Mouse (Mus musculus) intestine, embryonic 15.5 days (tissue): Measurements from ENCODE around the gene 6430628N08Rik. TPM values are rescaled to one million over a fixed set of nuclear protein-coding genes. Genes with fewer than 3 reads are reported as not detected.

Source experiments
- ATAC-seq: fragments of 200-750 bp; cut with Nextera tagmentation; 2 replicates; pipeline ENCODE4 v1.8.0; 2017; ENCODE audit warnings: moderate TSS enrichment, moderate library complexity
- H3K27ac ChIP-seq: fragments of 300-500 bp; sonication (generic); 2 replicates; pipeline ENCODE4 v1.5.1; 2015; ENCODE audit warnings: mild to moderate bottlenecking, inconsistent platforms
- H3K27me3 ChIP-seq: fragments of 300-500 bp; sonication (generic); replicated peaks from 2 replicates; pipeline ENCODE4 v1.6.1; 2015; ENCODE audit warnings: inconsistent platforms
- H3K36me3 ChIP-seq: fragments of 300-500 bp; sonication (generic); 2 replicates; pipeline ENCODE4 v1.6.1; 2015; ENCODE audit warnings: inconsistent platforms
- H3K4me1 ChIP-seq: fragments of 300-500 bp; sonication (generic); replicated peaks from 2 replicates; pipeline ENCODE4 v1.6.1; 2015; ENCODE audit warnings: inconsistent platforms
- H3K4me2 ChIP-seq: fragments of 300-500 bp; sonication (generic); replicated peaks from 2 replicates; pipeline ENCODE4 v1.6.1; 2015; ENCODE audit warnings: mild to moderate bottlenecking, inconsistent platforms
- H3K4me3 ChIP-seq: fragments of 300-500 bp; sonication (generic); replicated peaks from 2 replicates; pipeline ENCODE4 v1.5.1; 2015; ENCODE audit warnings: inconsistent platforms
- H3K9ac ChIP-seq: fragments of 300-500 bp; sonication (generic); 2 replicates; pipeline ENCODE4 v1.6.1; 2015; ENCODE audit warnings: inconsistent platforms
- H3K9me3 ChIP-seq: fragments of 300-500 bp; sonication (generic); 2 replicates; pipeline ENCODE4 v1.6.1; 2016; ENCODE audit warnings: inconsistent platforms
- WGBS: fragments of 180-500 bp; shearing (Covaris S2); methylation state at CpG from one replicate; pipeline ENCODE4 v1.1.7; 2015; 5-methylcytosine and 5-hydroxymethylcytosine counted together
- polyA plus RNA-seq: library from polyadenylated mRNA; unstranded; fragments of >200 nt; fragmentation: Nextera tagmentation; extraction: Ambion mirVana; gene quantifications from 2 replicates; pipeline ENCODE4 v1.2.1, GENCODE M21; 2015

6430628N08Rik gene
- polyA plus RNA-seq, 1 experiment from 2014 or later, result not detected

DNA sequence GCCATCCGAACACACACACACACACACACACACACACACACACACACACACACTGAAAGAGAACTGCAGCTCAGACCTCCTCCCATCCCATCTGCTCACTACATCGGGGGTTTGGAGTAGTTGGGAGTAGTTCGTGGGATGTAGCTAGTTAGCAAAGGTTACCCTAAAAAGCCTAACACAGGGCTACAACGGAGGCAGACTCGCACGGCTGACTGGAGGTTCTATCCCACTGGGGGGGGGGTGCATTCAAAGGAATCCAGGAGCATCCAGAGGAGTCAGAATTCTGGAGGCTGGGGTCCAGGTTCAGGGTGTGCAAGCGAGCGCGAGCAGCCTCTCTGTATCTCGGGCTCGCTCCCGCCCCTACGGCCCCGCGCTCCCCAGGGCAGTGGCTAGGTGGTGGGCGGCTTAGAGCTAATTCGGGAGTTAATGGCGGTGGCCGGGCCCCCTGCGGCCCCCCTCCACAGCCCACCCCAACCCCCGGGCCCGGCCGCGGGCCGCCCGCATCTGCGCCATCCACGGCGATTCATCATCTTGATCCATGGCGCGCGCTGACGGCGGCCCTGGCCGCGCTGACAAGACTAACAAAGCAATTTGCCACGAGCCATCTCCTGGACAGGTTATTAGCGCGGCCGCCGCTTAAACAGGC is 53.3 kb downstream of the 6430628N08Rik start:
- H3K4me2 ChIP-seq, result no peak overlapping the region; the same call in 1 of the 2 replicates
- under 1% methylated on average over 39 of the region's 41 CpGs for WGBS

More for the DNA sequence above, 53.3 kb downstream of the 6430628N08Rik start:
- Histone ChIP-seq H3K9ac (no peak overlapping the region), H3K27me3 (peaks cover 85% of the 10 kb centered on the region), H3K4me1 (peaks cover 9% of the 10 kb centered on the region), H3K27ac (no peak overlapping the region), H3K4me3 (no peak overlapping the region), H3K9me3 (no peaks in the 10 kb centered on the region), H3K36me3 (no peaks in the 10 kb centered on the region)
- ATAC-seq, result no peak

Other genes starting within 250 kb of the 6430628N08Rik start
- gene Cyp4b1, start 242.9 kb upstream of the 6430628N08Rik start, polyA plus RNA-seq, result 2.0 and 2.6 TPM in 2 replicates
- 31.2 and 32.0 TPM in 2 replicates for gene Efcab14, start 152.9 kb upstream of the 6430628N08Rik start, polyA plus RNA-seq
- 0.21 and 0.30 TPM in 2 replicates for gene Tex38, start 109.6 kb upstream of the 6430628N08Rik start, polyA plus RNA-seq
- gene Atpaf1, start 105.9 kb upstream of the 6430628N08Rik start, polyA plus RNA-seq, result 62.4 and 63.5 TPM in 2 replicates
- 12.4 and 15.9 TPM in 2 replicates for gene Mob3c, start 62.6 kb upstream of the 6430628N08Rik start, polyA plus RNA-seq
- gene Mknk1, start 51.5 kb upstream of the 6430628N08Rik start, polyA plus RNA-seq, result 26.9 and 36.8 TPM in 2 replicates
- gene Kncn, start 6.3 kb upstream of the 6430628N08Rik start, polyA plus RNA-seq, result not detected in 2 replicates
- gene Dmbx1, start 49.3 kb downstream of the 6430628N08Rik start, polyA plus RNA-seq, result not detected in 2 replicates
- gene Faah, start 127.3 kb downstream of the 6430628N08Rik start, polyA plus RNA-seq, result 48.2 and 57.6 TPM in 2 replicates
- gene Nsun4, start 163.2 kb downstream of the 6430628N08Rik start, polyA plus RNA-seq, result 30.1 and 31.0 TPM in 2 replicates
- 636 and 732 TPM in 2 replicates for gene Uqcrh, start 184.4 kb downstream of the 6430628N08Rik start, polyA plus RNA-seq
- gene Lrrc41, start 184.6 kb downstream of the 6430628N08Rik start, polyA plus RNA-seq, result 70.9 and 71.6 TPM in 2 replicates
- 26.7 and 27.1 TPM in 2 replicates for gene Rad54l, start 233.0 kb downstream of the 6430628N08Rik start, polyA plus RNA-seq
- gene Pomgnt1, start 233.2 kb downstream of the 6430628N08Rik start, polyA plus RNA-seq, result 45.8 and 48.0 TPM in 2 replicates